Mouse (Mus musculus): Measurements from ENCODE around the gene Gnptg.

GRCm38 (mm10) chr17:25239695-25240636 is at the start of gene Gnptg, which contains the start of gene Tsr3:
- no peak for TF ChIP-seq GATA1 (IDR thresholded peaks at IDR 0.05; ENCODE audit: borderline replicate concordance, low read length)
- TF ChIP-seq FLI1 (IDR thresholded peaks at IDR 0.05; ENCODE audit: low read length): peak; percentile 46; the same call in 1 of the 2 replicates

All from megakaryocyte, embryonic 14.5 days (primary cell).